Mouse (Mus musculus) forebrain, postnatal 0 days (tissue): ENCODE results near the gene Nf2. TPM values are rescaled to one million over a fixed set of nuclear protein-coding genes. Genes with fewer than 3 reads are reported as not detected.

Experiments
- ATAC-seq: fragments of 200-750 bp; cut with Nextera tagmentation; 2 replicates; pipeline ENCODE4 v1.8.0; 2017; ENCODE audit warnings: mild to moderate bottlenecking, moderate library complexity
- DNase-seq: peaks from one replicate; pipeline ENCODE4 v3.0.0-alpha.2; 2015
- H3K27ac ChIP-seq: fragments of 300-500 bp; sonication (generic); 2 replicates; pipeline ENCODE4 v1.5.1; 2014; ENCODE audit warnings: low read depth, mild to moderate bottlenecking, antibody characterized with exemption, low read length, moderate library complexity, mixed read lengths
- H3K27me3 ChIP-seq: fragments of 300-500 bp; sonication (generic); 2 replicates; pipeline ENCODE4 v1.6.1; 2014; ENCODE audit warnings: mild to moderate bottlenecking, low read length, mixed read lengths; ENCODE audit not compliant: insufficient read depth
- H3K36me3 ChIP-seq: fragments of 300-500 bp; sonication (generic); 2 replicates; pipeline ENCODE4 v1.6.1; 2014; ENCODE audit warnings: mild to moderate bottlenecking, moderate library complexity; ENCODE audit not compliant: insufficient read depth
- H3K4me1 ChIP-seq: fragments of 300-500 bp; sonication (generic); 2 replicates; pipeline ENCODE4 v1.6.1; 2014; ENCODE audit warnings: antibody characterized with exemption; ENCODE audit not compliant: insufficient read depth
- H3K4me2 ChIP-seq: fragments of 300-500 bp; sonication (generic); 2 replicates; pipeline ENCODE4 v1.6.1; 2014; ENCODE audit warnings: low read depth, mild to moderate bottlenecking, moderate library complexity
- H3K4me3 ChIP-seq: fragments of 300-500 bp; sonication (generic); 2 replicates; pipeline ENCODE4 v1.5.1; 2014; ENCODE audit warnings: low read depth, low read length, mixed read lengths
- H3K9ac ChIP-seq: fragments of 300-500 bp; sonication (generic); 2 replicates; pipeline ENCODE4 v1.6.1; 2014; ENCODE audit warnings: mild to moderate bottlenecking
- H3K9me3 ChIP-seq: fragments of 300-500 bp; sonication (generic); 2 replicates; pipeline ENCODE4 v1.6.1; 2016; ENCODE audit warnings: low read length
- CTCF ChIP-seq: sonication (generic); IDR thresholded peaks from 2 replicates; pipeline ENCODE4 v1.5.1; 2016; ENCODE audit warnings: antibody characterized with exemption, control low read depth, low read depth
- WGBS: fragments of 180-500 bp; shearing (Covaris S2); extraction: QIAGEN DNeasy Blood & Tissue Kit; methylation state at CpG from one replicate; pipeline ENCODE4 v1.1.7; 2014; 5-methylcytosine and 5-hydroxymethylcytosine counted together
- polyA plus RNA-seq: library from polyadenylated mRNA; unstranded; fragments of >200 nt; fragmentation: Nextera tagmentation; extraction: Ambion mirVana; gene quantifications from 2 replicates; pipeline ENCODE4 v1.2.1, GENCODE M21; 2015
- total RNA-seq: library from RNA; depleted of rRNA; stranded (reverse); fragments of >200 nt; gene quantifications from 2 replicates; pipeline ENCODE4 v1.2.3, GENCODE M21; 2014

The Nf2 gene
- total and polyA plus RNA-seq, 2 experiments from 2014 or later, result 57.8 to 121 TPM

DNA sequence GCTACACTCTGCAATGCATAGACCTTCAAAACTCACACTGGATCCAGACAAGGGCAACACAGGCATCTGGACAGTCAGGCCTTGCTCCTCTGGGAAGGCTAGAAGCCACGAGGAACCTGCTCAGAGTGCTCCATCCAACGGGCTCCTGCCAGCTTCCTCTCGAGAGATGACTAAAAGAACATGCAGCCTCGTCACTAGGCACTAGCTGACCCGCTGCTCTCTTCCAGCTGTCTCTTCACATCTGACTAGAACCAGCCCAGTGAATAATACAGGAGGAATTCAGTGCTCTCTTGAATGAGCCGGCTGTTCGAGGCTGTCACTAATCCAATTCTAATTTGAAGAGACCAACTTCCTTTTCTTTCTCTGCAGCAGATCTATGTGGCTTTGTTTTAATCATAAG lies 77.6 kb downstream of the Nf2 start:
- no peak overlapping the region for H3K4me3 ChIP-seq
- 52% methylated on average over 7 of the region's 7 CpGs for WGBS
- H3K4me2 ChIP-seq, result no peak overlapping the region
- H3K27ac ChIP-seq, result no peak overlapping the region
- ATAC-seq, result no peak
- H3K9me3 ChIP-seq, result no peaks in the 10 kb centered on the region
- H3K36me3 ChIP-seq, result peaks cover 21% of the 10 kb centered on the region
- H3K4me1 ChIP-seq, result 0 out of 2 replicates have a peak, but pooled peaks cover 5% of the 10 kb centered on the region
- DNase-seq, result no peak
- H3K9ac ChIP-seq, result no peak overlapping the region
- no peak for TF ChIP-seq CTCF
- no peaks in the 10 kb centered on the region for H3K27me3 ChIP-seq

DNA sequence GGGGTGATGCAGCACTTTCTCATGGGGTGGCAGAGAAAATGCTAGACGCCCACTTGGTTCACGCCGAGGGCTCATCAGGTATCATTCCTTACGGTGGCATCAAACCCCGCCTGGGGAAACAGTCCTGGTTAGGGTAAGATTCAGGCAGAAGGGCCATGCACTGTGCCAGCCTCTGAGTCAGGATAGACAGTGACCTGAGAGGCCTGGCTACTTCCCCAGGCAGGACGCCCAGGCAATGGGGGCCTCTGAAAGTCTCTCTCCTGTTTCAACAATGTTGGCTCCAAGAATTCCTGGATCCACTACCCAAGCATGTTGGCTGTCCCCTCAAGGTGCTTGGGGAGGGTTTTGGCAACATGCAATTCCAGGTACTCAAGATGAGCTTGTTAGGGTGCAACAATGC lies 79.5 kb downstream of the Nf2 start:
- Histone ChIP-seq H3K4me2 (no peak overlapping the region), H3K36me3 (peaks cover 19% of the 10 kb centered on the region; the same call in 1 of the 2 replicates), H3K9ac (no peak overlapping the region), H3K4me1 (0 out of 2 replicates have a peak, but pooled peaks cover 5% of the 10 kb centered on the region), H3K9me3 (no peaks in the 10 kb centered on the region), H3K27me3 (no peaks in the 10 kb centered on the region), H3K4me3 (no peak overlapping the region), H3K27ac (peak overlapping the region; percentile 76)
- WGBS, result 84% methylated on average over 6 of the region's 6 CpGs
- TF ChIP-seq CTCF, result no peak
- DNase-seq (no peak), ATAC-seq (no peak)

DNA sequence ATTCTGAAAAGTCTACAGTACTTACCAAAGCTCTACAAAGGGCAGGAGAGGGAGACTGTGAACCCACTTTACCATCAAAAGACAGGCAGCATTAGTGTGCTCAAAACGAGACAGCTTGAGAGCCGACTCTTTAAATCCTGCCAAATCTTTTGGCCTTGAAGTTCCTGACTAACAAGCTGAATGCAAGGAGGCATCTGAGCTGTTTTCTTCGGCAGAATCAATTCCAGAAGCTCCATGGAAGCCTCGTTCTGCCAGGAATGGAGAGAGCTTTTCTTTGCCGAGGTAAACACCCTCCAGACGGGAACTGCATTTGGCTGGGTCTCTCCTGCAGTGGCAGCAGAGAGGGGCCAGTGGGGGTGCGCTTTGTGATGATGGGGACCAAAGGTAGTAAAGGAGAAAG lies 80.0 kb downstream of the Nf2 start:
- no peak overlapping the region for H3K9ac ChIP-seq
- WGBS, result 43% methylated on average over 7 of the region's 7 CpGs
- ATAC-seq (peak; percentile 70), DNase-seq (peak; percentile 75)
- peak overlapping the region; percentile 76 for H3K27ac ChIP-seq
- no peaks in the 10 kb centered on the region for H3K27me3 ChIP-seq
- no peak overlapping the region for H3K4me3 ChIP-seq
- H3K36me3 ChIP-seq, result peaks cover 19% of the 10 kb centered on the region; the same call in 1 of the 2 replicates
- 0 out of 2 replicates have a peak, but pooled peaks cover 5% of the 10 kb centered on the region for H3K4me1 ChIP-seq
- TF ChIP-seq CTCF, result no peak
- no peaks in the 10 kb centered on the region for H3K9me3 ChIP-seq
- no peak overlapping the region for H3K4me2 ChIP-seq

DNA sequence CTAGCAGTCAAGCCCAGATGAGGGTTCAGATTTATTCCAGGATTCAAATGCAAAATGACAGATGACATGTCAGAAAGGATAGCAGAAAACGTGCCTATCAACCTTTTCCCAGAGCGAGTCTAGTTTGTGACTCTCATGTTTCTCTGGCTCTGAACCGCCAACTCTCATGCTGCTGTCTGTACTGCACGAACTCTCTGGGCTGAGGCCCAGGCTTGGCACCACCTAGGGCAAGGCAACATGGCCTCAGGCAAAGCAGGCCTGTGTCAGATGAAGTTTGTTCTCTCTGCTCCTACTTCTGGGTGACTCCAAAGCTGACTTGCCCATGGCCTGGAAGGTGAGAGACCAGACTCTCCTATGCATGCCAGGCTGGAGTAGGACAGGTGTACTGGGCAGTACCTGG lies 80.9 kb downstream of the Nf2 start:
- WGBS, result 63% methylated on average over 4 of the region's 4 CpGs
- ATAC-seq (peak; percentile 58; the same call in 1 of the 2 replicates), DNase-seq (peak; percentile 55)
- Histone ChIP-seq H3K27me3 (no peaks in the 10 kb centered on the region), H3K9me3 (no peaks in the 10 kb centered on the region), H3K9ac (no peak overlapping the region), H3K4me2 (no peak overlapping the region), H3K27ac (peak overlapping the region; percentile 76), H3K36me3 (peaks cover 19% of the 10 kb centered on the region; the same call in 1 of the 2 replicates), H3K4me1 (0 out of 2 replicates have a peak, but pooled peaks cover 5% of the 10 kb centered on the region), H3K4me3 (no peak overlapping the region)
- TF ChIP-seq CTCF, result no peak

DNA sequence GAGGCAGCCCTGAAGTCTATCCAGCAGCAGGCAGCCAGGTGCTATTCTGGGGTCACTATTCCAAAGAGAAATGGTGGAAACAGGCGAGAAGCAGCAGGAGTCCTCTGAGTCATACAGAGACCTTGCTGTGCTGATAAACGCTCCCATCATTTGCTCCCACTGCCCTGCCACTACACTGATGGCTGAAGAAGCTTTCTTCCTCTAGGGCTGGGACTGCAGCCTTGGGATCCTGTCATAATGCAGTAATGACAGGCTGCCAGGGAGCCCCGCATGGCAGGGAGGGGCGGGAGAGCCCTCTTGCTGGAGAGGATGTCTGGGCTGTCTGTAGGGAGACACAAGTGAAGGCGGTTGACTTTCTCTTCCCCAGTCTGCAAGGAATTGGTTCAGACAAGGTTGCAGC lies 84.9 kb downstream of the Nf2 start:
- H3K9ac ChIP-seq, result no peak overlapping the region
- H3K4me3 ChIP-seq, result no peak overlapping the region
- no peaks in the 10 kb centered on the region for H3K27me3 ChIP-seq
- no peaks in the 10 kb centered on the region for H3K9me3 ChIP-seq
- H3K27ac ChIP-seq, result no peak overlapping the region
- H3K36me3 ChIP-seq, result peaks cover 19% of the 10 kb centered on the region; the same call in 1 of the 2 replicates
- ATAC-seq (no peak), DNase-seq (no peak)
- 0 out of 2 replicates have a peak, but pooled peaks cover 5% of the 10 kb centered on the region for H3K4me1 ChIP-seq
- WGBS, result 59% methylated on average over 5 of the region's 5 CpGs
- no peak overlapping the region for H3K4me2 ChIP-seq
- TF ChIP-seq CTCF, result no peak

DNA sequence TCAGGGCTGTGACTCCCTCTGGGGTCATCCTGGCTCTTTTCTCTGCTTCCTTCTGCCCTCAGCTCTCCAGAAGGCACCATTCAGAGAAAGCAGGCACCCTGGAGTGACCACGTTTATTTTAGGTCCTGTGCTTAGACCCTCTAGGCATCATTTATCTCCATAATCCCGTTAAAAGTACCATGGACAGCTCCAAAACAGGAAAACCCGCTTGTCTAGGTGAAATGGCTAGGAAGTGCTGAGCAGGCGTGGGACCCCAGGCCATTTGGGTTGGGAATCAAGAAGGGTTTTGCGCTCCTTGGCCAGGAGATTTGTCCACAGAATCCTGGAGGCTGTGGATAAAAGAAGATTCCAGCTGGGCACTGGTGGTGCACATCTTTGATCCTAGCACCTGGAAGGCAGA lies 85.7 kb downstream of the Nf2 start:
- 32% methylated on average over 5 of the region's 5 CpGs for WGBS

DNA sequence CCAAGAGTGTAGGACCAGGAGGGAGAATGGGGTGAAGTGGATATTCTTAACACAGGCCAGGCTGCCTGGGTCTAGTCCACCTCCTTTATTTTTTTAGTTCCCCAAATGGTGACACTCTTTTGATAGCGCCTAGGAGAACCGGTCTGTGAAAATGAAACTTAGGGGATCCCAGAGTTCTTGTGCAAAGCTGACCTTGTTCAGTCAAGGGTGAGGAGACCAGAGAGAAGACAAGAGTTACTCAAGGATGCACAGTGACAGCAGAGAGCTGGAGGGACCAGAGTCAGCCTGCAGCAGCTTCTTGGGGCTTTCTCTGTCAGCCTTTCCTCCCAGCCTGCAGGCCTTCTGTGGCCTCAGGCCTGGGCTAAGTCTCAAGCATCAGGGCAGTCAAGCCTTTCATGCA lies 86.8 kb downstream of the Nf2 start:
- no peak for ATAC-seq
- no peaks in the 10 kb centered on the region for H3K27me3 ChIP-seq
- 29% methylated on average over 2 of the region's 2 CpGs for whole genome bisulfite sequencing
- no peak for TF ChIP-seq CTCF
- no peak overlapping the region for H3K27ac ChIP-seq
- no peak overlapping the region for H3K4me2 ChIP-seq
- H3K4me3 ChIP-seq, result no peak overlapping the region
- H3K4me1 ChIP-seq, result no peaks in the 10 kb centered on the region
- no peak for DNase-seq
- H3K36me3 ChIP-seq, result 0 out of 2 replicates have a peak, but pooled peaks cover 9% of the 10 kb centered on the region
- peak overlapping the region; percentile 6; the same call in 1 of the 2 replicates for H3K9ac ChIP-seq
- no peaks in the 10 kb centered on the region for H3K9me3 ChIP-seq

More for the DNA sequence above, 85.7 kb downstream of the Nf2 start:
- Histone ChIP-seq H3K9ac (no peak overlapping the region), H3K4me2 (no peak overlapping the region), H3K9me3 (no peaks in the 10 kb centered on the region), H3K4me1 (no peaks in the 10 kb centered on the region), H3K36me3 (0 out of 2 replicates have a peak, but pooled peaks cover 14% of the 10 kb centered on the region), H3K27me3 (no peaks in the 10 kb centered on the region), H3K4me3 (no peak overlapping the region), H3K27ac (no peak overlapping the region)
- DNase-seq, result no peak
- no peak for ATAC-seq
- TF ChIP-seq CTCF, result no peak
